Mouse (Mus musculus): ENCODE data around the gene Zfp985. TPM values are rescaled to one million over a fixed set of nuclear protein-coding genes. Genes with fewer than 3 reads are reported as not detected.
"Not testable (repeated sequence)": the region's sequence is repeated elsewhere in the genome, so short reads cannot be mapped to it uniquely, and the experiment has no call there.

Zfp985 gene
- 0.47 and 0.54 TPM in 2 replicates for polyA plus RNA-seq (2014; fragmentation: Nextera tagmentation; extraction: Ambion mirVana)

- not testable (repeated sequence) for H3K4me1 ChIP-seq (ENCODE audit: control insufficient read depth, insufficient read depth, low read length); H3K9ac ChIP-seq (ENCODE audit: low read depth, low read length); H3K27me3 ChIP-seq (ENCODE audit: control insufficient read depth, insufficient read depth, low read length); H3K9me3 ChIP-seq (ENCODE audit: control insufficient read depth, low read length); H3K4me3 ChIP-seq (ENCODE audit: low read length); H3K36me3 ChIP-seq (ENCODE audit: control insufficient read depth, insufficient read depth, low read length); H3K27ac ChIP-seq (ENCODE audit: low read depth, low read length); ATAC-seq (ENCODE audit: low FRiP score, low TSS enrichment); H3K4me2 ChIP-seq (replicated peaks; ENCODE audit: low read depth, low read length)
- WGBS: 81% methylated on average over 5 of the region's 5 CpGs
These were observed at the start of gene Zfp985 for GRCm38 (mm10) chr4:147553071-147553470. Gene Zfp985, plus strand, starts transcription at chr4:147553277.

GRCm38 (mm10) chr4:147509174-147509573 lies 43.9 kb upstream of the Zfp985 start:
- Histone ChIP-seq H3K4me3 (ENCODE audit: low read length) (no peak overlapping the region), H3K36me3 (ENCODE audit: control insufficient read depth, insufficient read depth, low read length) (0 out of 2 replicates have a peak, but pooled peaks cover 3% of the 10 kb centered on the region), H3K27ac (ENCODE audit: low read depth, low read length) (no peak overlapping the region), H3K4me2 (replicated peaks; ENCODE audit: low read depth, low read length) (no peak overlapping the region), H3K9me3 (ENCODE audit: control insufficient read depth, low read length) (peaks cover 23% of the 10 kb centered on the region), H3K9ac (ENCODE audit: low read depth, low read length) (no peak overlapping the region), H3K4me1 (ENCODE audit: control insufficient read depth, insufficient read depth, low read length) (no peaks in the 10 kb centered on the region), H3K27me3 (ENCODE audit: control insufficient read depth, insufficient read depth, low read length) (no peaks in the 10 kb centered on the region)
- 89% methylated on average over 2 of the region's 2 CpGs for WGBS
- ATAC-seq (ENCODE audit: low FRiP score, low TSS enrichment): no peak

GRCm38 (mm10) chr4:147518981-147519380 lies 34.1 kb upstream of the Zfp985 start:
- Histone ChIP-seq H3K9me3 (ENCODE audit: control insufficient read depth, low read length) (peaks cover 49% of the 10 kb centered on the region), H3K36me3 (ENCODE audit: control insufficient read depth, insufficient read depth, low read length) (no peaks in the 10 kb centered on the region), H3K4me3 (ENCODE audit: low read length) (no peak overlapping the region), H3K27ac (ENCODE audit: low read depth, low read length) (no peak overlapping the region), H3K27me3 (ENCODE audit: control insufficient read depth, insufficient read depth, low read length) (no peaks in the 10 kb centered on the region), H3K9ac (ENCODE audit: low read depth, low read length) (no peak overlapping the region), H3K4me1 (ENCODE audit: control insufficient read depth, insufficient read depth, low read length) (no peaks in the 10 kb centered on the region), H3K4me2 (replicated peaks; ENCODE audit: low read depth, low read length) (no peak overlapping the region)
- ATAC-seq (ENCODE audit: low FRiP score, low TSS enrichment): no peak
- 78% methylated on average over 2 of the region's 2 CpGs for WGBS

- 0 out of 2 replicates have a peak, but pooled peaks have one; percentile 20 for ATAC-seq (ENCODE audit: low FRiP score, low TSS enrichment)
- no peak overlapping the region for H3K27ac ChIP-seq (ENCODE audit: low read depth, low read length)
- H3K27me3 ChIP-seq (ENCODE audit: control insufficient read depth, insufficient read depth, low read length): no peaks in the 10 kb centered on the region
- no peak overlapping the region for H3K4me3 ChIP-seq (ENCODE audit: low read length)
- peaks cover 49% of the 10 kb centered on the region for H3K9me3 ChIP-seq (ENCODE audit: control insufficient read depth, low read length)
- no peaks in the 10 kb centered on the region for H3K4me1 ChIP-seq (ENCODE audit: control insufficient read depth, insufficient read depth, low read length)
- no peaks in the 10 kb centered on the region for H3K36me3 ChIP-seq (ENCODE audit: control insufficient read depth, insufficient read depth, low read length)
- H3K4me2 ChIP-seq (replicated peaks; ENCODE audit: low read depth, low read length): no peak overlapping the region
- no peak overlapping the region for H3K9ac ChIP-seq (ENCODE audit: low read depth, low read length)
These were observed 33.0 kb upstream of the Zfp985 start for GRCm38 (mm10) chr4:147520100-147520499.

GRCm38 (mm10) chr4:147525125-147525524 lies 28.0 kb upstream of the Zfp985 start:
- no peaks in the 10 kb centered on the region for H3K27me3 ChIP-seq (ENCODE audit: control insufficient read depth, insufficient read depth, low read length)
- no peaks in the 10 kb centered on the region for H3K4me1 ChIP-seq (ENCODE audit: control insufficient read depth, insufficient read depth, low read length)
- ATAC-seq (ENCODE audit: low FRiP score, low TSS enrichment): no peak
- no peak overlapping the region for H3K4me2 ChIP-seq (replicated peaks; ENCODE audit: low read depth, low read length)
- H3K27ac ChIP-seq (ENCODE audit: low read depth, low read length): no peak overlapping the region
- H3K4me3 ChIP-seq (ENCODE audit: low read length): no peak overlapping the region
- peaks cover 45% of the 10 kb centered on the region for H3K9me3 ChIP-seq (ENCODE audit: control insufficient read depth, low read length)
- no peaks in the 10 kb centered on the region for H3K36me3 ChIP-seq (ENCODE audit: control insufficient read depth, insufficient read depth, low read length)
- H3K9ac ChIP-seq (ENCODE audit: low read depth, low read length): no peak overlapping the region
- 88% methylated on average over 1 of the region's 1 CpGs for WGBS

- Histone ChIP-seq H3K27ac (ENCODE audit: low read depth, low read length) (no peak overlapping the region), H3K36me3 (ENCODE audit: control insufficient read depth, insufficient read depth, low read length) (no peaks in the 10 kb centered on the region), H3K4me2 (replicated peaks; ENCODE audit: low read depth, low read length) (no peak overlapping the region), H3K27me3 (ENCODE audit: control insufficient read depth, insufficient read depth, low read length) (no peaks in the 10 kb centered on the region), H3K9ac (ENCODE audit: low read depth, low read length) (no peak overlapping the region), H3K4me1 (ENCODE audit: control insufficient read depth, insufficient read depth, low read length) (no peaks in the 10 kb centered on the region), H3K9me3 (ENCODE audit: control insufficient read depth, low read length) (peaks cover 26% of the 10 kb centered on the region), H3K4me3 (ENCODE audit: low read length) (no peak overlapping the region)
- ATAC-seq (ENCODE audit: low FRiP score, low TSS enrichment): no peak
- 72% methylated on average over 1 of the region's 1 CpGs for WGBS
These were observed 22.7 kb upstream of the Zfp985 start for GRCm38 (mm10) chr4:147530366-147530765.

GRCm38 (mm10) chr4:147535916-147536315 lies 17.2 kb upstream of the Zfp985 start:
- not testable (repeated sequence) for H3K9ac ChIP-seq (ENCODE audit: low read depth, low read length); H3K4me2 ChIP-seq (replicated peaks; ENCODE audit: low read depth, low read length); ATAC-seq (ENCODE audit: low FRiP score, low TSS enrichment); H3K36me3 ChIP-seq (ENCODE audit: control insufficient read depth, insufficient read depth, low read length); H3K27me3 ChIP-seq (ENCODE audit: control insufficient read depth, insufficient read depth, low read length); H3K27ac ChIP-seq (ENCODE audit: low read depth, low read length); H3K4me3 ChIP-seq (ENCODE audit: low read length); H3K4me1 ChIP-seq (ENCODE audit: control insufficient read depth, insufficient read depth, low read length)
- peaks cover 25% of the 10 kb centered on the region for H3K9me3 ChIP-seq (ENCODE audit: control insufficient read depth, low read length)

- H3K27me3 ChIP-seq (ENCODE audit: control insufficient read depth, insufficient read depth, low read length): no peaks in the 10 kb centered on the region
- no peak overlapping the region for H3K9ac ChIP-seq (ENCODE audit: low read depth, low read length)
- peaks cover 27% of the 10 kb centered on the region for H3K9me3 ChIP-seq (ENCODE audit: control insufficient read depth, low read length)
- no peak overlapping the region for H3K4me3 ChIP-seq (ENCODE audit: low read length)
- no peak overlapping the region for H3K4me2 ChIP-seq (replicated peaks; ENCODE audit: low read depth, low read length)
- no peak for ATAC-seq (ENCODE audit: low FRiP score, low TSS enrichment)
- no peak overlapping the region for H3K27ac ChIP-seq (ENCODE audit: low read depth, low read length)
- H3K4me1 ChIP-seq (ENCODE audit: control insufficient read depth, insufficient read depth, low read length): no peaks in the 10 kb centered on the region
- WGBS: 89% methylated on average over 2 of the region's 2 CpGs
- H3K36me3 ChIP-seq (ENCODE audit: control insufficient read depth, insufficient read depth, low read length): no peaks in the 10 kb centered on the region
These were observed 15.4 kb upstream of the Zfp985 start for GRCm38 (mm10) chr4:147537702-147538101.

- not testable (repeated sequence) for H3K27ac ChIP-seq (ENCODE audit: low read depth, low read length); H3K4me2 ChIP-seq (replicated peaks; ENCODE audit: low read depth, low read length); H3K27me3 ChIP-seq (ENCODE audit: control insufficient read depth, insufficient read depth, low read length); H3K4me3 ChIP-seq (ENCODE audit: low read length); ATAC-seq (ENCODE audit: low FRiP score, low TSS enrichment); H3K9ac ChIP-seq (ENCODE audit: low read depth, low read length); H3K36me3 ChIP-seq (ENCODE audit: control insufficient read depth, insufficient read depth, low read length); H3K4me1 ChIP-seq (ENCODE audit: control insufficient read depth, insufficient read depth, low read length)
- peaks cover 32% of the 10 kb centered on the region for H3K9me3 ChIP-seq (ENCODE audit: control insufficient read depth, low read length)
- 89% methylated on average over 3 of the region's 3 CpGs for WGBS
These were observed 13.2 kb upstream of the Zfp985 start, which contains the start of gene Gm16503 for GRCm38 (mm10) chr4:147539918-147540317. Gene Gm16503, plus strand, starts transcription at chr4:147540218.

Data from kidney, embryonic 14.5 days (tissue).